Mouse (Mus musculus): ENCODE results near the gene Prrx1. TPM values are rescaled to one million over a fixed set of nuclear protein-coding genes. Genes with fewer than 3 reads are reported as not detected.

Gene Prrx1
- total RNA-seq, 2 experiments from 2014 or later = 34.1 to 39.4 TPM

- intact Hi-C loops (cut with DNase I) = loop anchor here (5.0 to 10.0 kb wide), 4 partner anchors 71 to 162 kb away; no protein-coding TSS in a partner anchor
- no peak for DNase-seq
These were observed 613 bp upstream of the Prrx1 start for GRCm38 (mm10) chr1:163313921-163314725.

GRCm38 (mm10) chr1:163311861-163312811 is 1.4 kb downstream of the Prrx1 start:
- intact Hi-C loops (cut with DNase I) = loop anchor here (5.0 to 10.0 kb wide), 4 partner anchors 73 to 160 kb away; no protein-coding TSS in a partner anchor
- DNase-seq = peak; percentile 59 to 76

DNA sequence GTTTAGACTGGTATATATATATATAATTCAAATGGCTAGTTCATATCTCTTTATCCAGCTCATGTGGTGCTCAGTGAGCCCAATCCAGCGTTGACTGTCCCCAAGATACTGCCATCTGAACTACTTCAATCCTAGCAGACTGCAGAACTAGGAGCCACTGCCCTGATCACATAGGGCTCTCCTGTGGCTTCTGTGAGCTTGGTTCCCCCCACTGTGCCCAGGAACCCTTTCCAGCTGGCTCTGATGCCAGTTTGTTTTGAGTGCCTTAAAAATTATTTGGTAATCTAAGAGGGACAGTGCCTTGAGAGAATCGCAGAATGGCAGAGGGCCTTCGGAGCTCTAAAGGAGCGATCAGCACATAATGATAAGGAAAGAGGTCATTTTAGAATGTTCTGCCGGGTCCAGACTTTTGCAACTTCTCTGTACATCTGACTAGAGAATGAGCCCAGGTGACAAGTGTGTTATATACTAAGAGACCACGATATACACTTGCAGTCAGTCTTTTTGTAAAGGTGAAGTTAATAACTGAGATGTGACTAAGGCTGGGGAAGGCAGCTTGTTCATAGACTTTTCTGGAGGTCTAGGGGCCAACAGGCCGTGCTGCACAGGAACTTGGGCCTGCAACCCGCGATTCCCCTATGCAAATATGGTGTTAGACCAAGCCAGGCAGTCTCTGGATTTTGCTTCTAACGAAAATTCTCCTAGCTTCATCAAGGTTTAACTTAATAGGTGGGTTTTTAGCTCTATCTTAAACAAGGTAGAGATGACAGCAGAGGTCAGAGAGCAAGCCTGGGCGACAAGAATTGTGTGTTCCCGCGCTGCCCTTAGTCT is 2.3 kb downstream of the Prrx1 start:
- intact Hi-C loops (cut with DNase I) = loop anchor here (5.0 to 10.0 kb wide), 4 partner anchors 74 to 159 kb away; no protein-coding TSS in a partner anchor
- DNase-seq = no peak

GRCm38 (mm10) chr1:163310023-163310754 is 3.3 kb downstream of the Prrx1 start:
- intact Hi-C loops (cut with DNase I) = loop anchor here (5.0 to 10.0 kb wide), 4 partner anchors 75 to 158 kb away; no protein-coding TSS in a partner anchor
- DNase-seq = no peak

DNA sequence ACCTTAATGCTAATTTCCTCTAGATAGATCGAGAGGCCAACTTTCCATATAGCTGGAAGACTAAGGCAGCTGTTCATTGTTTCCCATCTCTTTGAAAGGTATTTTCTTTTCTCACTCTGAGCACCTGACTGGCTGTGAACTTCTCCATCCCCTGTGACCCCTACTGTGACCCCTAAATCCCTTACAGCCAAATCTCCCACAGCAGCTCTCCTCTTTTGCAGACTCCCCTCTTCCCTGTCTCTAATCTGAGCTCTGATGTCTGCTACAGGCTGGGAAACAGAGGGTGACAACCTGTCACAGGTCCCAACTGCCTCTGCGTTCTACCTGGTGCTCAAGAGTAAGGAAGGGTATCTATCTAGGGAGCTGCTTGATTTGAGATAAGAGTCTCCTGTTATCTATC is 4.0 kb downstream of the Prrx1 start:
- DNase-seq = no peak
- intact Hi-C loops (cut with DNase I) = no loop called here

DNA sequence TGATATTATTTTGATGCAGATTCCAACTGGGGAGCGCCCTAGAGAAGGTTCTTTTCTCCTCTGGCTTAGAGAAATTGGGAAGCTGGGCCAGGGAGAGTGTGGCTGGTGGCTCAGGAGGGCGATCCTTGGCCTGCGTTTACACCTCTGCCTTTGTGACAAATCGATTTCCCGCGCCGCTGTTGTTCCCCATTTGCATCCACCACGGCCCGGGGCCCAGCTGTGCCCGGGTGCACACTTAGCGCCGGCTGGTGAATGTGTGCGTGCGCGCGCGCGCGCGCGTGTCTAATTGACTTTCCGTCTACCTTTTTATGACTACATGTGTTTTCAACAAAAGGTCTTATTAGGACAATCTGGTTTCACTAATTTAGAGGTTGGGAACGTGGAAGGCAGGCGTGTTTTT is 4.9 kb downstream of the Prrx1 start:
- intact Hi-C loops (cut with DNase I) = no loop called here
- DNase-seq = no peak

DNA sequence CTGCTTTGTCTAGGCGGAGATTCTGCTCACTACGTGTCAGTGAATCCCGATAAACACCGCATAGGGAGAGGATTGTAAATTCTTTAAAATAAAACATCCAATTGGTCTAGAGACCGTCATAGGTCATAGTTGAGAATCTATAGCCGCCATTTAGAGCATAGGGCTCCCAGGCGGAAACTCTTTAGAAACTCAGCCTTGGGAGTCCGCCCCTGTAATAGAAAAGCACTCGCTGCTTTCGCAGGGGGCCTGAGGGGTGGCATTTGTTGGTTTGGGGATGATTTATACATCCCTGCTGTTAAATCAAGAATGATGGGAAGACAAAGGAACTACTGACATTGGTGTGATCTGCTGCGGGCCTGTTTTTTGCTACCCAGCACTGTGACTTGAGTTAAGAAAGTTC is 5.8 kb downstream of the Prrx1 start:
- no peak for DNase-seq
- intact Hi-C loops (cut with DNase I) = no loop called here

GRCm38 (mm10) chr1:163305956-163306355 is 7.6 kb downstream of the Prrx1 start:
- intact Hi-C loops (cut with DNase I) = no loop called here
- DNase-seq = no peak

DNA sequence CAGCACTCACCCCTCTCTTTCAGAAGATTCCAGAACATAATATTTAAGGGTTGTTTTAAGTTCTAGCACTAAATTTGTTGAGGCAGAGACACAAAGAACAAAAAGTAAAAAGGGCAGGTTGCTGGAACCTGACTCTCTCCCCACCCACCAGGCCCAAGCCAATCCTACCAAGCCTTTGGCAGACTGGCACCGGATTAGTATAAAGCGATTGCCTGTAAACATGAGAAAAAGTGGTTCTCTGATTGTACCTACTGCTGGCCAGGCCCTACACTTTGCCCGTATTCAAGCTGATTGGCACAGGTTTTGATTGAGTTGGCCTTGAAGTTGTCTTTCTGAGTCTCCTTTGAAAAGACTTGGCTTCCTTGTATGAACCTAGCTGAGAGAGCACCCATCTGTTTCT is 8.7 kb downstream of the Prrx1 start:
- no peak for DNase-seq
- intact Hi-C loops (cut with DNase I) = no loop called here

DNA sequence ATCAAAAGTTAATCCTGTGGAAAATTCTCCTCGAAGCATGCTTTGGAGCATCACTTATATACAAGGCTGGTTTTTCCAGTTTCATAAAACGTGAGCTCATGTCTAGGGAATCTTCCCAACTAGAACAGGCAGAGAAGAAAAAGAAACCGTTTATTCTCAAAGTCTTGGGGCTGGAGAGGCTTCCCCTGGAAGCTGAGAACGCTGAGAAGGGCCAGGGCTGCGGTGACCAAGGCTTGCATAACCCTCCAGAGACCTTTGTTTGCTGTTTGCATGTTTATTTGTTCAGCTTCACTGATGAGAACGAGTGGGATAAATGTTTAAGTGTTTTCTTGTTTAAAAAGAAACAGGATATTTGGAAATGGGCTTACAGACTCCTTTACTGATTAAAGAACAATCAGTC is 11.2 kb downstream of the Prrx1 start:
- intact Hi-C loops (cut with DNase I) = no loop called here
- no peak for DNase-seq

DNA sequence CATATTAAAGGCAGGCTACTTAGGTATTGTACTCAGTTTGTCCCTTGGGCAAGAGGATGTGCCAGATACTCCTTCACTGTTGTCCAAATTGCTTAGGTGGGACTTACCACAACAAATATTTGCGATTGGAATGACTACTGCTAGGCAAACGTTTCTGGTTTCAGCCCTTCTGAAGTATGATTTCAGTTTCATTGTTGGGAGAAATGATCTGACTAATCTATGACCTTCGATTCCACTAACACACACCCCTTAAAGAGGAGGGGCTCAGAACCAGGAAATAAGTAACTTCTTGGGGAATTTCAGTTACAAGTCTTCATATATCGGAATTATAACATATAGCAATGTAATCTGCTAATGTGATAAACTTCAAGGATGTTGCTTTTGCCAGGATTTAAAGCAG is 20.4 kb downstream of the Prrx1 start:
- DNase-seq = no peak
- intact Hi-C loops (cut with DNase I) = no loop called here

GRCm38 (mm10) chr1:163291925-163292324 is 21.6 kb downstream of the Prrx1 start:
- no peak for DNase-seq
- intact Hi-C loops (cut with DNase I) = no loop called here

DNA sequence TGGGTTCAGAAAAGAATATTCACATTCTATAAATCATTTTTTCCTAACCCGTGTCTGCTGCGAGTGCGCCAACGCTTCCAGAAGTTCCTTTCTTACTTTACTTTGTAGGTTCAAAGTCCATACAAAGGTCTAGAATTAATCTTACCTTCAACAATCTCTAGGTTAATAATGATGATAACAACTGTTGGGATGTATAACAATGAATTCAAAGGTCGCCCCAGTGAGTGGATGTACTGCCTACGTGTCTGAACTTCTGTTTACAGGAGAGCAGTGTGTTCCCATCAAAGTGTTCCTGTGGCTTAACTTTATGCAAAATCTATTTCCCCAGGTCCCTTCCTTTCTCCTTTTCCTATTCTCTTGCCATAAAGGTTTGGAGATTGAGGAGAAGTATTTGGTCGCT is 24.4 kb downstream of the Prrx1 start:
- no peak for DNase-seq
- intact Hi-C loops (cut with DNase I) = no loop called here

- intact Hi-C loops (cut with DNase I) = no loop called here
- no peak for DNase-seq
These were observed 28.0 kb downstream of the Prrx1 start for GRCm38 (mm10) chr1:163285539-163285938.

- intact Hi-C loops (cut with DNase I) = no loop called here
These were observed 28.4 kb downstream of the Prrx1 start for GRCm38 (mm10) chr1:163285136-163285535.

GRCm38 (mm10) chr1:163283980-163284635 is 29.4 kb downstream of the Prrx1 start:
- intact Hi-C loops (cut with DNase I) = no loop called here
- no peak for DNase-seq

More at GRCm38 (mm10) chr1:163285136-163285535, 28.4 kb downstream of the Prrx1 start:
- no peak for DNase-seq

GRCm38 (mm10) chr1:163281450-163282198 is 31.9 kb downstream of the Prrx1 start:
- no peak for DNase-seq
- intact Hi-C loops (cut with DNase I) = no loop called here

- DNase-seq = no peak
- intact Hi-C loops (cut with DNase I) = no loop called here
These were observed 32.7 kb downstream of the Prrx1 start for GRCm38 (mm10) chr1:163280842-163281122.
